Mouse (Mus musculus): Measurements from ENCODE around the gene Ets1. TPM values are rescaled to one million over a fixed set of nuclear protein-coding genes. Genes with fewer than 3 reads are reported as not detected.

Ets1 gene
- polyA plus RNA-seq, 1 experiment from 2014 or later = 25.2 TPM

DNA sequence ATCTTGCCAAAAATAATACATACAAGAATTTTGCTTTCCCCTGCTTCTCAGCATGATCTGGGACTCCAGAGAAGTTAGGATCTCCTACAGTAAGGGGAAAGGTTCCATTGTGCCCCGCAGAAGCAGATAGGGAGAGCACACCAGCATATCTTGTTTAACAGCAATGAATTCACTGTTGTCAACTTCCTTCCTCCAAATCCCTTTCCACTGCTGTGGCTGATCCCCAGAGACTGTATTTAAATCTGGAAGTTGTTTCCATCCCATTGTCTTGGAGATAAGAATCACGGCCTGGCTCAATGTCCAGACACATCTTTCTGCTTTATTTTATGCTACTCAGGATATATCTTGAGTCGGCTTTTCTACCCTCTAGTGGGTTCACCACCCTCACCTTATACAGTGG lies 37.9 kb downstream of the Ets1 start:
- H3K4me2 ChIP-seq = no peak overlapping the region
- no peaks in the 10 kb centered on the region for H3K36me3 ChIP-seq
- no peak overlapping the region for H3K4me3 ChIP-seq
- H3K4me1 ChIP-seq (replicated peaks) = peaks cover 43% of the 10 kb centered on the region
- H3K9me3 ChIP-seq = no peaks in the 10 kb centered on the region
- H3K9ac ChIP-seq = no peak overlapping the region
- no peak overlapping the region for H3K27ac ChIP-seq (replicated peaks)
- no peak for ATAC-seq (ENCODE audit: low read depth)
- H3K27me3 ChIP-seq = peaks cover 90% of the 10 kb centered on the region
- WGBS = 89% methylated on average over 3 of the region's 3 CpGs

DNA sequence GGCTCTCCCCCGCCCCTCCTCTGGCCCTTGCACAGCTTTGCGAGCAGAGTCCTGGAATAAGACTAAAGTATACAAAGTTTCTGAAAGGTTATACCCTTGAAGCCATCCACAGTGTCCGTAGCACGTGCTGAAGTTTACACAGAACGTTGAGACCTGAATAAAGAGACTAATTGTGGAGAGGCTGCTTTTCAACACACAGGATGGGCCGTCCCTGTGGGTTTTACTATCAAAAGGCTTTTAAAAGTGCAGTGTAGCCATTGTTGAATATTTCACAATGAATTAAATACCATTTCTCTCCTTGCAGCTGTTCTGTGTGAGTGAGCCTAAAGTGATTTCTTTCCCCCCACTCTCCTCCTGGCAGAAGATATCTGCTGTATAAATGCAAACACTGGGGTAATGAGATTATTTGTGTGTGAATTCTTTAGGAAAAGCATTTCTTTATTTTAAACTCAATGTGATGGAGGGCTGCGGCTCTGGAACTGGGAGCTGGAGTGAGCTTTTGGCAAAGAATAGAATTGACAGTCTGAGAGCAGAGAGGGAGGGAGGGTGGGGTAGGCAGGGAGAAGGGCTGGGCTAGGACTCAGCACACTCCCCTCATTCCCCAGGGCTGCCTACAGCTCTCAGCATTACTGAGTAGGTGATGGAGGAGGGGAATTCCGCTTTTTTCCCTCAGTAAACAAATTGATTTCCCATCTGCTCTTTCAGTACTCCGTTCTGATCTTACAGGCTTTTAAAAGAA lies 39.8 kb downstream of the Ets1 start:
- H3K9ac ChIP-seq = no peak overlapping the region
- no peaks in the 10 kb centered on the region for H3K36me3 ChIP-seq
- H3K4me1 ChIP-seq (replicated peaks) = peaks cover 43% of the 10 kb centered on the region
- H3K27ac ChIP-seq (replicated peaks) = no peak overlapping the region
- 4% methylated on average over 9 of the region's 9 CpGs for WGBS
- peak overlapping the region; percentile 7; the same call in 1 of the 2 replicates for H3K4me2 ChIP-seq
- peak; percentile 89 for ATAC-seq (ENCODE audit: low read depth)
- H3K27me3 ChIP-seq = peaks cover 91% of the 10 kb centered on the region
- no peak overlapping the region for H3K4me3 ChIP-seq
- H3K9me3 ChIP-seq = no peaks in the 10 kb centered on the region

GRCm38 (mm10) chr9:32676480-32676879 lies 40.5 kb downstream of the Ets1 start:
- H3K27me3 ChIP-seq = peaks cover 90% of the 10 kb centered on the region
- no peak; the same call in 1 of the 2 replicates for ATAC-seq (ENCODE audit: low read depth)
- H3K27ac ChIP-seq (replicated peaks) = no peak overlapping the region
- H3K36me3 ChIP-seq = no peaks in the 10 kb centered on the region
- no peak overlapping the region for H3K4me3 ChIP-seq
- no peak overlapping the region for H3K9ac ChIP-seq
- H3K4me1 ChIP-seq (replicated peaks) = peaks cover 41% of the 10 kb centered on the region
- H3K9me3 ChIP-seq = no peaks in the 10 kb centered on the region
- peak overlapping the region; percentile 7; the same call in 1 of the 2 replicates for H3K4me2 ChIP-seq
- WGBS = 10% methylated on average over 3 of the region's 3 CpGs

DNA sequence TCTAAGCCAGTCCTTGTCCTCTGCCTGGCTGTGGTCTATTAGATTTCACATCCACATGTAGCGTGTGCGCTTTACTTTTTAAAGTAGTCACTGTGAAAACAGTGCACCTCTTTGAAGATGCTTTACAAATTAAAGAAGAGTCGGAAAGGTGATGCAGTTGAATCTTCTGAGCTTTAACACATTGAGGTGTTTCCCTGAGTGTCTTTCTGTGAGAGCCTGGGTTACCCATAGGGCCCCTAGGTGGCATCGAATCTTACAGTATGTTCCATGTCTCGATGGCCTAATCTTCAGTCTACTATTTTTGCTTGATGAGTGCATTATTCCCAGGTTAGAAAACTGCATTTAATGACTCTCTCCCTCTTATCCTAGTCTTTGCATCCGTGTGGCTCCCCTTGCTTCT lies 41.6 kb downstream of the Ets1 start:
- Histone ChIP-seq H3K9me3 (no peaks in the 10 kb centered on the region), H3K4me2 (no peak overlapping the region), H3K27me3 (peaks cover 91% of the 10 kb centered on the region), H3K4me1 (replicated peaks) (peaks cover 30% of the 10 kb centered on the region), H3K36me3 (no peaks in the 10 kb centered on the region), H3K4me3 (no peak overlapping the region), H3K9ac (no peak overlapping the region), H3K27ac (replicated peaks) (no peak overlapping the region)
- WGBS = 81% methylated on average over 6 of the region's 6 CpGs
- no peak for ATAC-seq (ENCODE audit: low read depth)

- Histone ChIP-seq H3K9me3 (no peaks in the 10 kb centered on the region), H3K4me3 (no peak overlapping the region), H3K4me1 (replicated peaks) (peaks cover 24% of the 10 kb centered on the region), H3K27me3 (peaks cover 90% of the 10 kb centered on the region), H3K9ac (no peak overlapping the region), H3K4me2 (no peak overlapping the region), H3K36me3 (no peaks in the 10 kb centered on the region), H3K27ac (replicated peaks) (no peak overlapping the region)
- no peak for ATAC-seq (ENCODE audit: low read depth)
- WGBS = 57% methylated on average over 4 of the region's 4 CpGs
These were observed 42.2 kb downstream of the Ets1 start for GRCm38 (mm10) chr9:32678120-32678757.

DNA sequence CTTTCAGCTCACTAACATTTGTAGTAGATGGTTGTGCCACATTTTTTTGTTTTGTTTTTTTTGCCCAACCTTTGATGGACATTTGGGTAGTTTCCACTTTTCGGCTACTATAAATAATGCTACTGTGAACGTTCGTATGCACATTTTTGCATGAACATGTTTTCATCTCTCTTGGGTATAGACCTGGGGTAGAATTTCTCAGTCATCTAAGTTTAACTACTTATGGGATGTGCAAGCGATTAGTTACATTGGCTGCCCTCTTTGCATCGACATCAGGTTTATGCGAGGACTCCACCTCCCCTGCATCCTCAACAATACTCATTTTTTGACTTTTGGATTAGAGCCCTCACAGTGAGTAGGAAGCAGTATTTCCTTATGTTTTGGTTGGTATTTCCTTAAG lies 43.5 kb downstream of the Ets1 start:
- WGBS = 88% methylated on average over 6 of the region's 6 CpGs
- H3K4me1 ChIP-seq (replicated peaks) = peaks cover 23% of the 10 kb centered on the region
- H3K4me2 ChIP-seq = no peak overlapping the region
- H3K9ac ChIP-seq = no peak overlapping the region
- H3K36me3 ChIP-seq = no peaks in the 10 kb centered on the region
- no peak overlapping the region for H3K27ac ChIP-seq (replicated peaks)
- no peak overlapping the region for H3K4me3 ChIP-seq
- H3K9me3 ChIP-seq = no peaks in the 10 kb centered on the region
- peaks cover 89% of the 10 kb centered on the region for H3K27me3 ChIP-seq
- no peak for ATAC-seq (ENCODE audit: low read depth)

- Histone ChIP-seq H3K4me3 (no peak overlapping the region), H3K36me3 (no peaks in the 10 kb centered on the region), H3K27ac (replicated peaks) (no peak overlapping the region), H3K27me3 (peaks cover 89% of the 10 kb centered on the region), H3K4me2 (no peak overlapping the region), H3K4me1 (replicated peaks) (peaks cover 23% of the 10 kb centered on the region), H3K9me3 (no peaks in the 10 kb centered on the region), H3K9ac (no peak overlapping the region)
- 93% methylated on average over 2 of the region's 2 CpGs for WGBS
- no peak for ATAC-seq (ENCODE audit: low read depth)
These were observed 44.2 kb downstream of the Ets1 start for GRCm38 (mm10) chr9:32680201-32680600.

GRCm38 (mm10) chr9:32685793-32686558 lies 50.0 kb downstream of the Ets1 start:
- Histone ChIP-seq H3K9me3 (no peaks in the 10 kb centered on the region), H3K27me3 (peaks cover 94% of the 10 kb centered on the region), H3K4me1 (replicated peaks) (peaks cover 25% of the 10 kb centered on the region), H3K4me3 (no peak overlapping the region), H3K9ac (no peak overlapping the region), H3K27ac (replicated peaks) (peak overlapping the region; percentile 38; the same call in 1 of the 2 replicates), H3K36me3 (no peaks in the 10 kb centered on the region), H3K4me2 (no peak overlapping the region)
- WGBS = 6% methylated on average over 8 of the region's 8 CpGs
- ATAC-seq (ENCODE audit: low read depth) = peak; percentile 94

DNA sequence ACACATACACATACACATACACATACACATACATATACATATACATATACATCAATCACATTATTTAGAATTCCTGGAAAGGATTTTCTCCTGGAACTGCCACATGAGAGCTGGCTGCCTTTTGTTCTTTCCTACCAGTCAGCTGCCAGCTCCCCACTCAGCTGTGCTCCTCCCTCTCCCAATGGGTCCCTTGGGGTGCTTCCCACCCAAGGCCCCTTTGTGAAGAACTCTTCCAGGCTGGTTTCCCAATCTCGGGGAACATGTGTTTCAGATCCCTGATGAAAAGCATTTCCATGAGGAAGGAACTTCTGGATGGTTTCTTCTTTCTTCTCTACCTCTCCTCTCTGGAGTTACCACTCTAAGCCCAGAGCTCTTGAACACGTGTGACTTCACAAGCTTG lies 52.3 kb downstream of the Ets1 start:
- ATAC-seq (ENCODE audit: low read depth) = no peak
- H3K9ac ChIP-seq = no peak overlapping the region
- WGBS = 64% methylated on average over 2 of the region's 2 CpGs

GRCm38 (mm10) chr9:32691151-32691925 lies 55.3 kb downstream of the Ets1 start:
- Histone ChIP-seq H3K9ac (no peak overlapping the region), H3K4me1 (replicated peaks) (peaks cover 15% of the 10 kb centered on the region), H3K4me2 (no peak overlapping the region), H3K9me3 (no peaks in the 10 kb centered on the region), H3K27ac (replicated peaks) (no peak overlapping the region), H3K27me3 (peaks cover 96% of the 10 kb centered on the region), H3K4me3 (no peak overlapping the region), H3K36me3 (no peaks in the 10 kb centered on the region)
- WGBS = 74% methylated on average over 12 of the region's 12 CpGs
- ATAC-seq (ENCODE audit: low read depth) = no peak

More for the DNA sequence above, 52.3 kb downstream of the Ets1 start:
- Histone ChIP-seq H3K9me3 (no peaks in the 10 kb centered on the region), H3K27ac (replicated peaks) (no peak overlapping the region), H3K4me2 (no peak overlapping the region), H3K4me1 (replicated peaks) (peaks cover 25% of the 10 kb centered on the region), H3K27me3 (peaks cover 96% of the 10 kb centered on the region), H3K36me3 (no peaks in the 10 kb centered on the region), H3K4me3 (no peak overlapping the region)

GRCm38 (mm10) chr9:32692944-32693343 lies 56.9 kb downstream of the Ets1 start:
- no peaks in the 10 kb centered on the region for H3K9me3 ChIP-seq
- H3K4me1 ChIP-seq (replicated peaks) = peaks cover 10% of the 10 kb centered on the region
- H3K9ac ChIP-seq = no peak overlapping the region
- 90% methylated on average over 2 of the region's 2 CpGs for WGBS
- H3K4me2 ChIP-seq = no peak overlapping the region
- no peak overlapping the region for H3K4me3 ChIP-seq
- ATAC-seq (ENCODE audit: low read depth) = no peak
- peaks cover 96% of the 10 kb centered on the region for H3K27me3 ChIP-seq
- H3K36me3 ChIP-seq = no peaks in the 10 kb centered on the region
- H3K27ac ChIP-seq (replicated peaks) = no peak overlapping the region
